Mouse (Mus musculus) adrenal gland, postnatal 36 days (tissue): ENCODE results near the gene Gabrr1. TPM values are rescaled to one million over a fixed set of nuclear protein-coding genes. Genes with fewer than 3 reads are reported as not detected.
A peak's percentile ranks its signal among the peaks of the same experiment; 100 is the strongest.
"Not testable (repeated sequence)": the region's sequence is repeated elsewhere in the genome, so short reads cannot be mapped to it uniquely, and the experiment has no call there.

Source experiments
- DNase-seq, 2 experiments: peaks; one replicate each; pipeline ENCODE4 v3.0.0; 2021; ENCODE audit warnings: mixed read lengths in 1 of 2
- long read RNA-seq, 2 experiments: library from polyadenylated mRNA; stranded (forward); transcript quantifications; one replicate each; pipeline ENCODE4 v2.0.0; 2021; ENCODE audit warnings: borderline sequencing depth in 2 of 2
- total RNA-seq, 2 experiments: library from RNA; stranded (reverse); gene quantifications; 2 replicates each; pipeline ENCODE4 v1.2.3; 2021

Gene Gabrr1
- total RNA-seq = under 1 TPM in 1 of 2 experiments, not detected in 1; 0.13 TPM
- long read RNA-seq, experiment 1 = 0 reads
- long read RNA-seq, experiment 2 = 0 reads

DNA sequence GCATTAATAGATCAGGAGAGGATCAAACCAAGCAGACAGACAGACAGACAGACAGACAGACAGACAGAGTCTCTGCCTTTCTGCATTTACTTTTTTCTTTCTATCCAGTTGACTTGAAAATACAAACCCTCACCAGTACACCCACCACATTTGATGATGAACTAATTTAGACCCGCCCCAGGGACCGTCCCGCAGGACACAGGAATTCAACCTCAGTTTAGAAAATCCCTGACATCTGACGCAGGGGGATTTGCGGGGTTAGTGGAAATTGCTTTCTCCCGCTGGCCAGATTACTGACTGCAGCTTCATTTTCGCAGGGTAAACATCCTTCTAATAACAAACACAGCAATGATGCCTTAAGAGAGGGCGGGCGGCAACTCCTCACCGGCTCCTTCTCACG is at the start of gene Gabrr1:
Gene Gabrr1 (plus strand): TSS at position 301 of the 400 bp plus-strand sequence.
- no peak for DNase-seq

DNA sequence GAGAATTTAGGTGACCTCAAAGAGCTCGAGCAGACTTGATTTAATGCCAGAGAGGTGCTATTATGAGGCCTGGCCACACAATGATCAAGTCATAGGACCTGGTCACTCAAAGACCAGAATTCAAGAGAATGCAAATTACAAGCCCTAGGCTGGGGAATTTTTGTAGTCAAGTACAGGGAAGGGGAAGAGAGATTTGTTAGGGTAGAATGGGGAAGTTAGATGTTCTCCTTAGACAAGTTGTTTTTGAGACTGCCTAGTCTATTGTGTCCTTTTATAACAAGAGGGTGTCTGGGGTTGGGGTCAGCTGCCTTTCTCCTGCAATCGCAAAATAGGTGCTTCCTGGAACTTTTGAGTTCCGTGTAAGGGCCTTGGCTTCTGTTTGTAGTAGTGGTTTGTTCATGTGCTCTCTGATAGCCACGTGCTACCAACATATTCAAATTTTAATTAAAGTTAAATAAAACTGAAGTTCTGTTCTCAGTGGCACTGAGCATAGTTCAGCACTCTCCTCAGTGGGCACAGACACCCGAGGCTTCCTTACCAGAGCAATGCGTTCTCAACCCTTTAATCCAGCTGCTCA is 33.1 kb upstream of the Gabrr1 start:
- no peak for DNase-seq

DNA sequence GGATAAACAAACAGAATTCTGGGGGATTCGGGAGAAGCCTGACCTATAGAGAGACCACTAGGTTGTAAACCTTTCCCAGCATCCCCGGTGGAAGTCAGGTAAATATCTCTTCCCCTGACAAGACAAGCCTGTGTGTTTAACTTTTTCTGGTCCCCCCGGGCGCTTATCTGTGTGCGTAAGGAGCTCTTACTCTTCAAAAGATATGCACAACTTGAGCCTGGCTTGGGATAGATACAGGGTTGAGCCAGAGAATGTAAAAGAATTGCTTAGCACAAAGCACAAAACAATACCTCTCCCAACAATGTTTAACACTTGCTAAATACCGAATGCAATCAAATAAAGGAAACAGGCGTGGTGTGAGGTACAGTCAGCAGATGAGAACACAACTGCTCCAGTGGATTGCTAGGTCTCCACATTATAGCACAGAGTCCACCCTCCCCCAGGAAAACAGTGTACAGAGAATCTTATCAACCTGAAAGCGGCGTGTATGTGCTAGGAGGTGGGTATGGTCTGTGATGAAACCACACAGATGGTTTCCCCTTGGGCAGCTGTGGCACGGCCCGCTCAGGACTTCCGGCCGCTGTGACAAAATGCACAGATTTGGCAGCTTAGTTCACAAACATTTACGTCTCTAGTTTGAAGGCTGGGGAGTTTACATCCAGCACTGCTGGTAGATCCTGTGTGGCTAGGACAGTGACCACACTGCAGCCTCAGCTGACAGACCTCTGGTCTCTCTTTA is 22.4 kb upstream of the Gabrr1 start:
- DNase-seq = no peak

DNA sequence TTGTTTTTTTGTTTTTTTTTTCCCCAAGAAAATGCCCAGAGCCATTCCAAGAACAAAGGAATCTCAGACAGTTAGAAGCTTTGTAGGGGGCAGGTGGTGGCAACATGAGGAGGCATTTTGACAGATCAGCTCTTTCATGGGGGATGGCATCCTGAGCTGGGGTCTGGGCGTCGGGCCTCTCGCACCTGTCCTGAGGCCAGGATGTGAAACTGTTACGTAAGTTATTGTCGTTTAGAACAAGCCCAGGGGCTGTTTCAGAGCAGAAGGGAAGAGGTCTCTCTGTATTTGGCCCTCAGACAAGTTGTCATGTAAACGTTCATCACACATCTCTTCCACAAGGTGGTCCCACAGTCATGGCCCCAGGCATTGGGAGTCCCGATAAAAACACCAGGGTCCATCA is 21.5 kb upstream of the Gabrr1 start:
- DNase-seq = no peak

DNA sequence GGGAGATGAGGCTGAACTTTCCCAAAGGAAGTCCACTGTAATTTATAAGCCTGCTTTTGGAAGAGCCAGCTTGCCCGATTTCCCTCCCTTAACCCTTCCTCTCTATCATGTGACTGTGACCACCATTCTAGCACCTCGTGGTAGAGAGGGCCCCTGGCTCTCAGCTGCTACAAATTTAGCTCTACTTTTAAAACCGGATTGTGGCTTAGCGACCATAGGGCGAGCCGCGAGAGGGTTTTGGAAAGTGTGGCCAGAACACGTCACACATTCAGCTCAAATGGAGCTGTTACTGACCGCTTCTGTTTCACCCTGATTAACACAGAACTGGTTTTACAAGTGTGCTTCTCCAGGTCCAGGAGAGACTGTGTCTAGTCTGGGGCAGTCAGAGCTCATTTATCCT is 21.0 kb upstream of the Gabrr1 start:
- no peak for DNase-seq

DNA sequence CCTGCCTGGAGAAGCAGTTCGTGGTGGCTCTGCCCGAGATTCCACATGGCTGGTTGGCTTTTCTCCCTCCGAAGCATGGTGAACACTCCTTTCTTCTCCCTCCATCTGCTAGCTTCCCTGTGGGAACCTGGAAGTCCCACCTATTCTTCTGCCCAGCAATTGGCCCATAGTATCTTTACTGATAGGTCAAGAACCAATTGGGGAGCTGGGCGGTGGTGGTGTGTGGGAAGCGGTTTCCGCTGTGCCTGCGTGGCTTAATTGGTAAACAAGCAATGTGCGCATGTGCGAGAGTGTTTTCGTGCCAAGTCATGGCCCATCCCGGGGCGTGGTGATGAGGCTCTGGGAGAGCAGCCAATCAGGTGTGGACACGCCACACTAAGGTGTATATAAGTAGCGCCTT is 19.5 kb upstream of the Gabrr1 start:
- DNase-seq = not testable (repeated sequence)

DNA sequence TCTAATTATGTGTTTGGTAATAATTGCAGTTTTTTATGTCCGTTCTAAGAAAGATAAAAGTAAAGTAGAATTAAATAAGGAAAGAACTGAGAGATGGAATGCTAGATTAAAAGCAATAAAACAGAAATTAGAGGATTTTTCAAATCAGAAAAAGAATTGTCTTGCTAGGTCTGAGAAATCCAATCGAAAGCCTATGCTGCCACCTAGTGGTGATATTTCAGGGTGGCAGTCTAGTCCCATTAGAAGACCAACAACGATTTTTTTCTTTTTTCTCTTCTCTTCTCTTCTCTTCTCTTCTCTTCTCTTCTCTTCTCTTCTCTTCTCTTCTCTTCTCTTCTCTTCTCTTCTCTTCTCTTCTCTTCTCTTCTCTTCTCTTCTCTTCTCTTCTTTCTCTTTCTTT is 13.2 kb upstream of the Gabrr1 start:
- peak; percentile 74 to 79 for DNase-seq

DNA sequence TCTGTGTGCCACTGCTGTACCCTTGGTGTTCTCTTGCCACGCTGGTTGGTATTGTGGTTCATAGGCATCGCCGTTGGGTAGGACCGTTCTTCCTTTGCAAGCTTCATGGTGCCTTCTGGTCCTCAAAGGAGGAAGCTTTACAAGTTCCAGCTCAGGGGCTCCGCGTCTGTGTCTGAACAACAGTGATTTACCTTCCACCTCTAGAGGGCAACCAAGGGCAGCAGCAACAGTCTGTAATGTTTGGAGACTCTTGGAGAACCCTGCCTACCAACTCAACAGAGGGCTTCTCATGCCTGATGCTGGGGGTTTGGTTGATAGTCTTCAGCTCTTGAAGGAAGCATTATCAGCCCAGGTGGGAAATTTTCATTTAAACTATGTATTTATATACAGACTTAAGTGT is 7.8 kb upstream of the Gabrr1 start:
- DNase-seq = peak; percentile 28 to 60

DNA sequence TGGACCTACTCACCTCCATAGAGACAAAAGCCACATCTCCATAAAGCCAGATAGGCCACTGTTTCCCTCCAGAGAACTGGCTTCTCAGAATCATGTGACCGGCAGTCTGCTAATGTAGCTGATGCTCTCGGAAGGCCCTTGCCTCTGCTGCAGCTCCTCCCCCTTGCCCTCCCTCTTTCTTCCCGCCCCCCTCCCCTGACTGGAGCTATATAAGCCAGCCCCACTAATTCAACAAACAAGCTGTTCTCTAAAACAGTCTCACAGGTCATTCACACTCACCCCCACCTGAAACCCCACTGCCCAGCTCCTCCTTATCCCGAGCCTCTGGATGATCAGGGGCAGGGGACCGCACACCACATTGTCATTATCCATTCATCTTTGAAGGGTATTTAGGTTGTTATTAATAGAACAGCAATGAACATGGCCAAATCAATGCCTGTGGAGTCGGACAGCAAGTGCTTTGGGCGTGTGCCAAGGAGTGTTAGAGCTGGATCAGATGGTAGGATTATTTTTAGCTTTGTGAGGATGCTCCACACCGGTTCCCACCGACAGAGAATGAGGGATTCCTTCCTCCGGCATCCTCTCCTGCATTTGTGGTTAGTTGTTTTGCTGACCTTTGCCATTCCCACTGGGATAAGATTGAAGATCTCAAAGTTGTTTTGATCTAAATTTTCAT is 6.8 kb upstream of the Gabrr1 start:
- DNase-seq = no peak

DNA sequence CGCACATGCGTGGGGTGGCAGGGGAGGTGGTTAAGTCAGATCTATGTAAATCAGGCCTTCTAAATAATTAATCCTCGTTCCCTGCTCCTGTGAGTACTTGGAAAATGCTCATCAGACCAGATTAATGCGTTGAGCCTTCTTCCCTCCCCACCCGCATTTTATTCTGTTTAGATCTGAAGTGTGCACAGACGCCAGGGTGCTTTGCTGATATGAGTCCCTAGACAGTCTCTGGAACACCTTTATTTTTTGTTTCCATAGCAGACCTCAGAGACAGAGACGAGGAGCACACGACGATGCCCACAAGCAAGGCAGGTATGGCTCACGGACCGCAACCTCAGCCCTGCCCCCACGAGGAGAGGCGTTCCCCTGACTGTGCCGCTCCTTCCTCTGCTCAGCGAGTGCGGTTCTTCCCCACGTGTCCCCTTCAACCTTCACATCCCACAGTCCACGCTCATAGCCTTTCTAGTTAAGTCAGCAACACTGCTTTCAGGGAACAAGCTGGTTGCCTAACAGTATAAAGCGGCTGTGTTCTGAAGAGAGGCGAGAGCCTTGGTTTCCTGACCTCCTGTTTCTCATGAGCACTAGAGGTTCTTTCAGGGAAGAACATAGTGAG is 14.5 kb downstream of the Gabrr1 start:
- DNase-seq = no peak

DNA sequence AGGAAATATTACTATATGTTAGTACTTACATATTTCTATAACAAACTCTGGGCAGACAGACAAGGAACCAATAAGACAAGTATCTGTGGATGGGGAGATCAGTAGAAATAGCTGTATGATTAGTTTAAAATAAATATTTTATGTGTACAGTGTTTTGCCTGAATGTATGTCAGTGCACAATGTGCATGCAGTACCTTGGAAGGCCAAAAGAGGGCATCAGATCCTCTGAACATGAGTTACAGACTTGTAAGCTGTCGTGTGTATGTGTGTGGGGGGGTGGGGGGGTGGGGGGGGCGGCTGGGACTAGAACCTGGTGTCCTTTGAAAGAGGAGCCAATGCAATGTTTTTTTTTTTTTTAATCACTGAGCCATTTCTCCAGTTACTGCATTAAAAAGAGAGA is 15.5 kb downstream of the Gabrr1 start:
- peak; percentile 40 to 47 for DNase-seq

DNA sequence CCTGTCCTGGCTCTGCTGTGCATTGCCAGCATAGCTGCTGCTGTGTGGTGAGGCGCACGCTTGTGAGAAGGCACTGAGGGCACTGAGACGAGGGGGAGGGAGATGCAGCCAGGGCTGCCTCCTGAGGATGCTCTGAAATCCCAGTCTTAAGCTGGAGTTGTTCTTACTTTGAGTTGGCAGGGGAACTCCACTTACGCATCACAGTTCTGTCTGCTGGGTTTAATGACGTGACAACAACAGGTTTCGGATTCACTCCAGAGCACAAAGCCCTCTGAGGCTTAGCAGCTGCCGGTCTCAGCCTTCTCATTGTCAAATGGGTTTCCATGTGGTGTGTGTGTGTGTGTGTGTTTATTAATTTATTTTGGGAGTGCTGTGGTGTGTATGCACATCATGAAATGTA is 16.8 kb downstream of the Gabrr1 start:
- no peak for DNase-seq

DNA sequence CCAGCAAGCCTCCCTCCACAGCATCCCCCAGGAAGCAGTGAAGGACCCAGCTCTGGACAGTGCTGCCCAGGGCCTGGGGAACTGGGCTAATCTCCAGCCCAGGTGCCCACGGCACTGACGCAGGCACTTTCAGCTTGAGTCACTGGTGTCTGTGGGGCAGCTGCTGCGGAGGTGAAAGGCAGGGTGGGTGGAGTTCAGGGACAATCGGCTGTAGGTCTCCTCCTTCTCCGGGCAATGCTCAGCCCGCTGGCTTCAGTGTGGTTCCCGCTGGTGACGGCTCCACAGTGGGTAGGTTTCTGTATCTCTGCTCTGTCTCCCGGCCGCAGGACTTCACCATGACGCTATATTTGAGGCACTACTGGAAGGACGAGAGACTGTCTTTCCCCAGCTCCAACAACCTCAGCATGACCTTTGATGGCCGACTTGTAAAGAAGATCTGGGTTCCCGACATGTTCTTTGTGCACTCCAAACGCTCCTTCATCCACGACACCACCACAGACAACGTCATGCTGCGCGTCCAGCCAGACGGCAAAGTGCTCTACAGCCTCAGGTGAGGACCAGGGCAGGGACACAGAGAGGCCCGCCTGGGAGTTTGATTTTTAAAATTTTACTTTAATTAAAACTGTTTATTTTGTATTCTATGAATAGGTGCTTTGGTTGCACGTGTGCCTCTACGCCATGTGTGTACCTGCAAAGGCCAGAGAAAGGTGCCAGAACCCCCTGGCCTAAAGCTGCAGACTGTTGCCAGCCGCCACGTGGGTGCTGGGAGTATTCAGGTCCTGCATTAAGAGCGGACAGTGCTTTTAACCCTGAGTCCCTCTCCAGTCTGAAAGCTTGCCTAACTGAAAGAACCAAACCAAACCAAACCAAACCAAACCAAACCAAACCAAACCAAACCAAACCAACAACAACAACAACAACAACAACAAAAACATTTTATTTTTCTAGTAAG is 20.0 kb downstream of the Gabrr1 start:
- no peak for DNase-seq

DNA sequence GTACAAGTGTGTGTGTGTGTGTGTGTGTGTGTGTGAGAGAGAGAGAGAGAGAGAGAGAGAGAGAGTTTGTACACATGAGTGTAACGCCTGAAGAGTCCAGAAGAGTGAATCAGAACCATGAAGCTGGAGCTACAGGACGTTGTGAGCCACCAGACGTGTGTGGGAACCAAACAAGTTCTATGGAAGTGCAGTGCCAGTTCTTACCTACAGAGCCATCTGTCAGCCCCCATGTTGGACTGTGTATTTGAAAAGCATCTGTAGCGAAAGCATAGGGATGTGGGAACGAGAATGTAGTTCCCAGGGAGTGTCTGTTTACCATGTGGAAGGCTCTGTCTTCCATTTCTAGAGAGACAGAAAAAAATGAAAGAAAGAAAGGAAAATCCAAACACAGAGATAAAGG is 51.2 kb downstream of the Gabrr1 start:
- DNase-seq = no peak

DNA sequence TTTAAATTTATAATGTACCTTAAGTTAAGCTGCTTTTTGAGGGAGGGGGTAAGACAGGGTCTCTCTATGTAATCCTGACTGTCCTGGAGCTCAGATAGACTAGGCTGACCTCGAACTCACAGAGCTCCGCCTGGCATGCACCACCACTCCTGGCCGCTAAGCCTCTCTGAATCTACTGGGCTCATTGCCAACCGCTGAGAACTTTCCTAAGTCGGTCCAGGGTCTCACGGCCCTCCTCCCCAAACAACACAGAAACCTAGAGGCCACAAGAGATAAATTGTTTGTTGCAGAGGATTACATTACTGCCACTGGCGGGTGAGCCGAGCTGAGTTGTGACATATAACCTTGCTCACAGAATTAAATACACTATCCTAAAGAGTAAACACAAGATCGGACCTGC is 55.8 kb downstream of the Gabrr1 start:
- peak; percentile 77 to 82 for DNase-seq

DNA sequence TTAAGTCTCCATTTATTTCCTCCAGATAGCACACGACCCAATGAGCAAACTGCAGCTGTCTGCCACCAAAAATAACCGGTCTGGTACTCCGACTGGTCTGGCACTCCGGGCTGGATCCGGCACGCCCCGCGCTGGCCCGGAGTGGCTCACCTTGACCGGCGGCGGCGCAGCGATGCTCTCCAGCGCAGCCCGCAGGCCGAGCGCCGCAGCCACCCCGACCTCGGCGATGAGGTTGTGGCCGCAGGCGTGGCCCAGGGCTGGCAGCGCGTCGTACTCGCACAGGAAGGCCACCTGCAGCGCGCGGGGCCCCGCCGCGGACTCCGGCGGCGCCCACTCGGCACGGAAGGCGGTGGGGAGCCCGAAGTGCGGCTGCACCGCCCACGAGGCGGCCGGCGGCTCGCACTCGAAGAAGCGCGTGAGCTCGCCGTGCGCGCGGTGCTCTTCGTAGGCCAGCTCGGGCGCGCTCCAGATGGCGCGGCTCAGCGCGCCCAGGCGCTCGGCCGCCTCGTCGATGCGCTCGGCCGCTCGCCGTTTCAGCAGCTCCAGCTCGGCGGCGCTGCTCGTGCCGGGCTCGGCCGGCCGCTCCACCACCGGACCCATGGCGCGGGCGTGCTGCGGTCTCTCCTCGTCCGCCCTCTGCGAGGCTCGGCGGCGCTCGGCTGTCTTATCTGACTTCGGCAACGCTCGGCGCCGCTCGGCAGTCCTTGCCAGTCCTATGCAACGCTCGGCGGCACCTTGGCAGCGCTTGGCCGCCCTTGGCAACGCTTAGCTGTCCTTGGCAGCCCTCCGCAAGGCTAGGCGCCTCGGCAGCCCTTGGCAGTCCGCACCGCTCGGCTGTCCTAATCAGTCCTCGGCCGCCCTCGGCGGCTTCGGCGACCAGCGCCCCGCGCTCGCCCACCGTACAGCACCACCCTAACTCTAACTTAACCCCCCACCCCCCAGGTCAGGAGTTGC is 56.7 kb downstream of the Gabrr1 start:
- peak; percentile 96 to 97 for DNase-seq

DNA sequence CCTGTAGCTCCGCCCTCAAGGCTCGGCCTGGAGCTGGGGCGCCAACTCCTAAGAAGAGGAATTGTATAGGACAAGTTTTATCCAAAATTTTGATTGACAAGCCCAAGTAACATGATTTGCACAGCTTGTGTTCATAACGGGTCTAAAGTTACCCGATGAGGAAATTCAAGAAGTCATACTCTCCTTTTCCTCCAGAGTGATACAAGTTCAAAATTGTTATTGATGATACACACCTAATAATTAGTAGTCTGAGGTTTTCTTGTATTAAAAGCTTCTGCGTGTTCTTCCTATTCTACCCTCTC is 57.4 kb downstream of the Gabrr1 start, which contains the start of gene Pm20d2:
Gene Pm20d2 (minus strand): TSS at position 3 of the 302 bp plus-strand sequence.
- DNase-seq = no peak

DNA sequence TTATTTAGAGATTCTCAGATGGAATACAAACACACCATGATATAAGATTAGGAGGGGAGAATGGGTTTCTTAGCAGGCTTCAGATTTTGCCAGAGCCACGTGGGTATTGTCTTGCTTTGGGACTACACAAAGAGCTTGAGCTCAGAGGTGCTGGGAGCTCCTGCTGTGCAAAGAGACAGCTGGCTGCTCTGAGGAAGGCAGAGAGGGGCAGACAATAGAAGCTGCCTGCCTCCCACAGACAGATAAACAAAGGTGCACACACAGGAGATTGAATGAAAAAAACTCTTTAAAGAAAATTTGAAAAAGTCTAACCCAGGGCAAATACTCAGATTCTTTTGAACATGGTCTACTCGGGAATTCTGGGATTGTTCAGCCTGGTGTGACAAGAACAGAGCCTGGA is 65.8 kb downstream of the Gabrr1 start:
- DNase-seq = no peak

DNA sequence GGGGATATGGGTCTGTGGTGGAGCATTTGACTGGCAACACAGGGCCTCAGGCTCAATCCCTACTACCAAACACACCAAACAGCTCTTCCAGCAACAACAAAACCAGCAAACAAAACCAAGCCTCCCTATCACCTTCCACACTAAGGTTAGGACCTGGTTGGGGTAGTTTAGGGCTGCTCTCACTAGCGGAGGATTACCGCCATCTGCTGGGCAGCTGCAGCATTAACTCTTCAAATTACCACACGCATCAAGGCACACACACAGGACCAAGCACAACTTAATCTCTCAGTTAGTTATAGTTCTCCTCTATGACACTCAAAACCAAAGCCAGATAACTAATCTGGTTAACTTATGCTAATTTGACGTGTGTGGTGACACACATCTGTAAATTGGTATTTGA is 72.4 kb downstream of the Gabrr1 start:
- DNase-seq = peak; percentile 61 to 76

DNA sequence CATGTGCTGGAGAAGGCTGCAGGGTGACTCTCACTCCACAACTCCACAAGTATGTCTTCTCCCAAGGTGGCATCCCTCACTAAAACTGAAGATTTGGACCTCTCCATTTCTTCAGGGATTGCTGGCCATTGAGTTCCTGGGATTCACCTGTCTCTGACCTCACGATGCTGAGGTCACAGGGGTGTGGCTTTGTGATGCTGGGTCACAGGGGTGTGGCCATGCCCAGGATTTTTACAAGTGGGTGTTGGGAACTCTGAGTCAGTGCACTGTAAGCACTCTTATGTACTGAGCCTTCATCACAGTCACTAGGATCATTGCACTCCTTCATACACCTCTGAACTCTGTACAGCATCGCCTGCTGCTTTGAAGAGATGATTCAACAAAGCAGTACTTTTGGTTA is 75.2 kb downstream of the Gabrr1 start:
- no peak for DNase-seq
